ENCODE assay signal across 8 mouse cellular contexts in genomic region chr15:102400476-102401045, GRCm38 (mm10). TPM values are rescaled to one million over a fixed set of nuclear protein-coding genes. Genes with fewer than 3 reads are reported as not detected.
A peak's percentile ranks its signal among the peaks of the same experiment; 100 is the strongest.
DNase-seq lines count a peak whose midpoint lies in the region; ATAC-seq and TF ChIP-seq lines count a peak whose summit lies in the region.

No protein-coding gene starts in this region.

- H3K4me1 ChIP-seq in heart, embryonic 13.5 days = peaks cover 31% of the 10 kb centered on the region
- peaks cover 16% of the 10 kb centered on the region for H3K4me1 ChIP-seq in testis, adult 2 months (ENCODE audit: control insufficient read depth, insufficient read depth, low read length)
- peaks cover 30% of the 10 kb centered on the region for H3K4me1 ChIP-seq in limb, embryonic 12.5 days (replicated peaks)
- peaks cover 4% of the 10 kb centered on the region; the same call in 1 of the 2 replicates for H3K4me1 ChIP-seq in forebrain, postnatal 0 days (ENCODE audit: insufficient read depth)

- no peak for DNase-seq in heart, adult 18-20 months
- no peak for DNase-seq in testis, postnatal 14 days (ENCODE audit: low spot score)
- DNase-seq in urinary bladder, postnatal 10 days (ENCODE audit: low spot score) = no peak
- no peak for DNase-seq in gastrocnemius, adult 8-10 months (ENCODE audit: low spot score in 2 of 2)
- no peak for DNase-seq in forebrain, postnatal 0 days

- H3K27me3 ChIP-seq in heart, embryonic 13.5 days (replicated peaks) = no peaks in the 10 kb centered on the region
- H3K27me3 ChIP-seq in testis, adult 2 months (ENCODE audit: control insufficient read depth, insufficient read depth, low read length) = 0 out of 2 replicates have a peak, but pooled peaks cover 3% of the 10 kb centered on the region
- no peaks in the 10 kb centered on the region for H3K27me3 ChIP-seq in limb, embryonic 12.5 days
- no peaks in the 10 kb centered on the region for H3K27me3 ChIP-seq in forebrain, postnatal 0 days (ENCODE audit: insufficient read depth, low read length)

- no peak for ATAC-seq in heart, embryonic 13.5 days (ENCODE audit: extremely low read depth, insufficient number of reproducible peaks, low FRiP score, low TSS enrichment)
- no peak for ATAC-seq in limb, embryonic 12.5 days (ENCODE audit: insufficient number of reproducible peaks, insufficient read depth, low FRiP score, low TSS enrichment, low read depth)
- no peak for ATAC-seq in forebrain, postnatal 0 days

- no peaks in the 10 kb centered on the region for H3K36me3 ChIP-seq in heart, embryonic 13.5 days
- H3K36me3 ChIP-seq in testis, adult 2 months (ENCODE audit: control insufficient read depth, insufficient read depth, low read length) = no peaks in the 10 kb centered on the region
- H3K36me3 ChIP-seq in limb, embryonic 12.5 days = no peaks in the 10 kb centered on the region
- no peaks in the 10 kb centered on the region for H3K36me3 ChIP-seq in forebrain, postnatal 0 days (ENCODE audit: insufficient read depth)

- no peak for TF ChIP-seq CTCF in testis, adult 2 months (IDR thresholded peaks at IDR 0.05; ENCODE audit: control insufficient read depth, insufficient read depth, insufficient replicate concordance, low read depth, low read length)
- TF ChIP-seq CTCF in forebrain, postnatal 0 days (IDR thresholded peaks at IDR 0.05; ENCODE audit: low read depth) = no peak

- peak overlapping the region; percentile 87 for H3K9ac ChIP-seq in heart, embryonic 13.5 days
- H3K9ac ChIP-seq in limb, embryonic 12.5 days (replicated peaks) = no peak overlapping the region
- no peak overlapping the region for H3K9ac ChIP-seq in forebrain, postnatal 0 days

- peak overlapping the region; percentile 80 for H3K4me2 ChIP-seq in heart, embryonic 13.5 days
- H3K4me2 ChIP-seq in limb, embryonic 12.5 days = peak overlapping the region; percentile 78
- H3K4me2 ChIP-seq in forebrain, postnatal 0 days (ENCODE audit: low read depth) = no peak overlapping the region

- H3K27ac ChIP-seq in heart, embryonic 13.5 days (replicated peaks) = peak overlapping the region; percentile 95
- peak overlapping the region; percentile 92 for H3K27ac ChIP-seq in testis, adult 2 months (ENCODE audit: control insufficient read depth, insufficient read depth, low read depth, low read length)
- peak overlapping the region; percentile 93 for H3K27ac ChIP-seq in limb, embryonic 12.5 days
- H3K27ac ChIP-seq in forebrain, postnatal 0 days (ENCODE audit: low read depth, low read length) = no peak overlapping the region

- WGBS in heart, embryonic 13.5 days = 74% methylated on average over 10 of the region's 10 CpGs
- 84% methylated on average over 10 of the region's 10 CpGs for WGBS in limb, embryonic 12.5 days
- WGBS in forebrain, postnatal 0 days = 77% methylated on average over 10 of the region's 10 CpGs

- peak overlapping the region; percentile 62 for H3K4me3 ChIP-seq in heart, embryonic 13.5 days
- peak overlapping the region; percentile 0; the same call in 1 of the 2 replicates for H3K4me3 ChIP-seq in testis, adult 2 months (ENCODE audit: control insufficient read depth, low read depth, low read length)
- no peak overlapping the region for H3K4me3 ChIP-seq in limb, embryonic 12.5 days (replicated peaks)
- no peak overlapping the region for H3K4me3 ChIP-seq in forebrain, postnatal 0 days (ENCODE audit: low read depth, low read length)

- no peaks in the 10 kb centered on the region for H3K9me3 ChIP-seq in heart, embryonic 13.5 days
- no peaks in the 10 kb centered on the region for H3K9me3 ChIP-seq in limb, embryonic 12.5 days
- H3K9me3 ChIP-seq in forebrain, postnatal 0 days (ENCODE audit: low read length) = no peaks in the 10 kb centered on the region

- TF ChIP-seq POLR2A in testis, adult 2 months (IDR thresholded peaks at IDR 0.05; ENCODE audit: control insufficient read depth, low read depth, low read length) = no peak

RNA-seq across cellular contexts. Expression of gene Sp1, which starts 5.4 kb away (rescaled TPM):
- 4.3 and 4.6 TPM in 2 replicates for polyA plus RNA-seq in heart, embryonic 13.5 days (2015; fragmentation: Nextera tagmentation; extraction: Ambion mirVana)
- total RNA-seq in heart, adult 18-20 months (2021) = 10 to 100 TPM; 31.9 to 39.6 TPM
- 17.0 and 18.5 TPM in 2 replicates for polyA plus RNA-seq in testis, adult 2 months (2012; rRNA removed)
- polyA plus RNA-seq in limb, embryonic 12.5 days (2016; fragmentation: Nextera tagmentation; extraction: Ambion mirVana) = 11.1 and 12.1 TPM in 2 replicates
- total RNA-seq in gastrocnemius, adult 8-10 months (2022) = 10 to 100 TPM; 17.9 to 22.2 (median 20.5) TPM
- total RNA-seq in forebrain, postnatal 0 days (2014; rRNA removed) = 16.4 and 22.5 TPM in 2 replicates
- 2.0 and 2.6 TPM in 2 replicates for polyA plus RNA-seq in forebrain, postnatal 0 days (2015; fragmentation: Nextera tagmentation; extraction: Ambion mirVana)

RNA-seq across cellular contexts. Expression of gene Sp7, which starts 33.6 kb away (rescaled TPM):
- polyA plus RNA-seq in heart, embryonic 13.5 days (2015; fragmentation: Nextera tagmentation; extraction: Ambion mirVana) = 0.16 and 0.19 TPM in 2 replicates
- not detected for total RNA-seq in heart, adult 18-20 months (2021)
- 0.06 TPM in 1 of 2 replicates, not detected in the other for polyA plus RNA-seq in testis, adult 2 months (2012; rRNA removed)
- 3.1 and 4.3 TPM in 2 replicates for polyA plus RNA-seq in limb, embryonic 12.5 days (2016; fragmentation: Nextera tagmentation; extraction: Ambion mirVana)
- not detected for total RNA-seq in gastrocnemius, adult 8-10 months (2022)
- total RNA-seq in forebrain, postnatal 0 days (2014; rRNA removed) = 0.92 and 2.1 TPM in 2 replicates
- 0.30 and 0.35 TPM in 2 replicates for polyA plus RNA-seq in forebrain, postnatal 0 days (2015; fragmentation: Nextera tagmentation; extraction: Ambion mirVana)

RNA-seq across cellular contexts. Expression of gene Amhr2, which starts 44.6 kb away (rescaled TPM):
- 0.82 and 1.4 TPM in 2 replicates for polyA plus RNA-seq in heart, embryonic 13.5 days (2015; fragmentation: Nextera tagmentation; extraction: Ambion mirVana)
- total RNA-seq in heart, adult 18-20 months (2021) = under 1 TPM; 0.39 to 0.97 TPM
- polyA plus RNA-seq in testis, adult 2 months (2012; rRNA removed) = 131 and 168 TPM in 2 replicates
- polyA plus RNA-seq in limb, embryonic 12.5 days (2016; fragmentation: Nextera tagmentation; extraction: Ambion mirVana) = 0.48 TPM in 1 of 2 replicates, not detected in the other
- 10 to 100 TPM in 3 of 4 experiments, 1 to 10 TPM in 1; 9.9 to 14.2 (median 11.7) TPM for total RNA-seq in gastrocnemius, adult 8-10 months (2022)
- 0.38 and 1.1 TPM in 2 replicates for total RNA-seq in forebrain, postnatal 0 days (2014; rRNA removed)
- polyA plus RNA-seq in forebrain, postnatal 0 days (2015; fragmentation: Nextera tagmentation; extraction: Ambion mirVana) = 0.34 and 0.65 TPM in 2 replicates

RNA-seq across cellular contexts. Expression of gene Aaas, which starts 50.0 kb away (rescaled TPM):
- 54.0 and 58.1 TPM in 2 replicates for polyA plus RNA-seq in heart, embryonic 13.5 days (2015; fragmentation: Nextera tagmentation; extraction: Ambion mirVana)
- 10 to 100 TPM in 1 of 2 experiments, 1 to 10 TPM in 1; 9.8 to 12.1 TPM for total RNA-seq in heart, adult 18-20 months (2021)
- 41.5 and 43.5 TPM in 2 replicates for polyA plus RNA-seq in testis, adult 2 months (2012; rRNA removed)
- polyA plus RNA-seq in limb, embryonic 12.5 days (2016; fragmentation: Nextera tagmentation; extraction: Ambion mirVana) = 95.6 and 99.6 TPM in 2 replicates
- 1 to 10 TPM; 5.3 to 7.5 (median 6.8) TPM for total RNA-seq in gastrocnemius, adult 8-10 months (2022)
- total RNA-seq in forebrain, postnatal 0 days (2014; rRNA removed) = 25.5 and 27.9 TPM in 2 replicates
- polyA plus RNA-seq in forebrain, postnatal 0 days (2015; fragmentation: Nextera tagmentation; extraction: Ambion mirVana) = 31.6 and 33.4 TPM in 2 replicates

RNA-seq across cellular contexts. Expression of gene Prr13, which starts 58.3 kb away (rescaled TPM):
- 93.9 and 102 TPM in 2 replicates for polyA plus RNA-seq in heart, embryonic 13.5 days (2015; fragmentation: Nextera tagmentation; extraction: Ambion mirVana)
- 10 to 100 TPM; 20.3 to 24.4 TPM for total RNA-seq in heart, adult 18-20 months (2021)
- 18.5 and 19.7 TPM in 2 replicates for polyA plus RNA-seq in testis, adult 2 months (2012; rRNA removed)
- 66.1 and 68.1 TPM in 2 replicates for polyA plus RNA-seq in limb, embryonic 12.5 days (2016; fragmentation: Nextera tagmentation; extraction: Ambion mirVana)
- total RNA-seq in gastrocnemius, adult 8-10 months (2022) = 10 to 100 TPM; 16.4 to 22.3 (median 20.2) TPM
- 21.5 and 22.3 TPM in 2 replicates for total RNA-seq in forebrain, postnatal 0 days (2014; rRNA removed)
- 69.9 and 90.9 TPM in 2 replicates for polyA plus RNA-seq in forebrain, postnatal 0 days (2015; fragmentation: Nextera tagmentation; extraction: Ambion mirVana)

Comparison
In these comparisons a context has a peak if more than half of its experiments do, and no peak if none do; other contexts are left out.
1. H3K4me3 ChIP-seq: peak in heart, embryonic 13.5 days (single experiment) and testis, adult 2 months (single experiment); none in limb, embryonic 12.5 days (single experiment) and forebrain, postnatal 0 days (single experiment).
2. RNA of gene Amhr2, which starts 44.6 kb away (polyA plus RNA-seq): 131 to 168 TPM in testis, adult 2 months; 0.82 to 1.4 TPM in heart, embryonic 13.5 days, 0.34 to 0.65 TPM in forebrain, postnatal 0 days and 0.48 TPM in limb, embryonic 12.5 days; every median in the first group is over 10 times any median in the second.